Mouse (Mus musculus) adrenal gland, adult (tissue): ENCODE data around the gene A730061H03Rik.

Experiments used
- DNase-seq, 2 experiments: peaks; one replicate each; pipeline ENCODE4 v3.0.0; 2022 to 2023; ENCODE audit warnings: low spot score in 1 of 2; ENCODE audit not compliant: inconsistent age in 2 of 2

A730061H03Rik gene

DNA sequence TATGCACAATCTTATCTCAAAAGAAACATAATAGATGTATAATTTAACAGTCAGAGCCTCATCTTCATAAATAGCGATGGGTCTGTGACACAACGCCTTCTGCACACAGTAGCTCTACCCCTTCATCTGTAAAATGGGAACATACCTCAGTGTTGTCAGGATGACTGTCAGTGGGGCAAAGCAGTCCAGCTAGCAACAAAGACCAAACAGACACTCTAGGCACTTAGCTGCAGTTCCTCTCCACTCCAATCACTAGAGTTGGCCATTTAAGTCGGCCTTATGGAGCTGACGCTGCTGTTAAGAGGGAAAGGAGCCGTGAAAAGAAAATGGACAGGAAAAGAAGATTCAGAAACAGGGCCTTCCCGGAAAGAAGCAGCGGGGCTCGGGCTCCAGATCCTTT, 8.4 kb downstream of the A730061H03Rik start:
- no peak for DNase-seq

DNA sequence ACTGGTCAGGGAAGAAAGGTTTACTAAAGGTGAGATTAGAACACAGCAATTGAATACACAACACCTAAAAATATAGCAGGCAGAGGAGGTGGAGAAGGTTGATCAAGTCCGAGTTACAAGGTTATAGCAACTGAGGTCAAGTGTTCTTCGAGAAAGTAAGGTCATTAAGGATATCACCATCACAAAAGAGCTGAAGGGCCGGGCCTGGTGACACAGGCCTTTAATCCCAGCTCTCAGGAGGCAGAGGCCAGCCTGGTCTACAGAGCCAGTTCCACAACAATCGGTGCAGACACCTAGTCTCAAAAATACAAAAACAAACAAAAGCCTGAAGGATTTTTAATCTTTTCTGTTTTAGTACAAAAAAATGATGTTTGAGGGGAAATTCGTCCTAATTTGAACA, 8.9 kb downstream of the A730061H03Rik start:
- no peak for DNase-seq

DNA sequence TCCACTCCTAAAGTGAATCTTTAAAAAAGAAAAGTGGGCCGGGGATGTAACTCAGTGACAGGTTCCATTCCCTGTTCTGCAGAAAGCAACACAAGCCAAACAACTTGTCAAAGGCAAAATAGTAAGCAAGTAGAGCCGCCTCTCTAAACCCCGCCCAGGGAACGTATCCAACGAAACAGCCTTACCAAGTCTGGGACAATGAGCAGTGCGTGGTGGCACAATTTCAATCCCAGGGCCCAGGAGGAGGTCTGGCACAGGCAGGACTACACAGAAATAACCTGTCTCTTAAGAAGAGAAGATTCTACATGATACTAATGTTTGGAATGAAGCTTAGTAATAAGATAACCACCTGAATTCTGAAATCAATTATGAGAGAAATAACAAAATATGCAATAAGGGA, 10.0 kb downstream of the A730061H03Rik start:
- DNase-seq = no peak

DNA sequence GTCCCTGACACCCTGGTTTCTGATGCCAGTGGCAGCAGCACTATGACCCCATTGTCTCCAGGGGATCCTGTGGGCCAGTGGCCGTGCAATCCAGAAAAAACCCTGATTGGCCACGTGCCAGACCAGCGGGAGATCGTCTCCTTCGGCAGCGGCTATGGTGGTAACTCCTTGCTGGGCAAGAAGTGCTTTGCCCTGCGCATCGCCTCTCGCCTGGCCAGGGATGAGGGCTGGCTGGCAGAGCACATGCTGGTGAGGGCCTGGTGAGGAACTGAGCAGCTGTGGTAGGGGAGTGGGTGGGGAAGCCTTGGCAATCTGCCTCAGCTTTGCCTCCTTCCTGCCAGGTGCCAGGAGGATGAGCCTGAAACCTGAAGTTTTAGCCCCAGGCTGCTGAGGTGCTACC, 15.9 kb downstream of the A730061H03Rik start:
- DNase-seq = peak in 1 of 2 experiments; percentile 30

DNA sequence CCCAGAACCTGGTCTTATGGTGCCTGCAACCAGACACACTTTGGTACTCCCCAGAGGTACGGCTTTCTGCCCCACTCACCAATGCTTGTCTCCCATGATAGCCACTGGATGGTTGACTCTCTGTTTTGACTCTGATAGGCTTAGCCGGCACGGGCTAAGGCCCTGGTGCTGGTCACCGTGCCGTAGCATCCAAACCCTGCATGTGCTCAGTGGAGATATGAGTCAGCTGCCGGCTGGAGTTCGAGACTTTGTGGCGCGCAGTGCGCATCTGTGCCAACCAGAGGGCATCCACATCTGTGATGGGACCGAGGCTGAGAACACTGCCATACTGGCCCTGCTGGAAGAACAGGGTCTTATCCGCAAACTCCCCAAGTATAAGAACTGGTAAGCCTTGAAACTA, 17.9 kb downstream of the A730061H03Rik start:
- DNase-seq = no peak

DNA sequence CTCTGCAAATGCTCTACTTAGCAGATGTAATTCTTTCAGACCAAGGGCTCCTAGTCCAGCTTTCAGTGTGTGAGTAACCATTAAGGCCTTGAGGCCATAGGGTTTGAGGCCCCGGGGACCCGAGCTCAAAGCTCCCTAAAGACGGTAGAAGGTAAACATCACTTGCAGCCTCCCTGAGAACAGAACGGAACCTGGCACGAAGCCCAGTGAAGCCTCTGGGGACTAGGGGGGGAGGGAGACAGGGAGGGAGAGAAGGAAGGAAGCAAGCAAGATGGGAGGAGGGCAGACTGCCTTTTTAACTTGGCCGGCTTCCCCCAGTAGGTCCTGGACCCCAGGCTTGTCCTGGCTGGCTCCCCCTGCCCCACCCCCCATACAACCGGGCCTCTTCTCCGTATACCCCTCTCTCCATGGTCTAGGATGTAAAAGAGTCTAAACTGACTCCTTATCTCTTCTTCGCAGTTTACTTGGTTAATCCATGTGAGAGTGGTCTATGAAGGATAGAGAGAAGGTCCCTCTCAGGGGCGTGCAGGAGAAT, 19.4 kb downstream of the A730061H03Rik start:
- peak; percentile 79 to 93 for DNase-seq

DNA sequence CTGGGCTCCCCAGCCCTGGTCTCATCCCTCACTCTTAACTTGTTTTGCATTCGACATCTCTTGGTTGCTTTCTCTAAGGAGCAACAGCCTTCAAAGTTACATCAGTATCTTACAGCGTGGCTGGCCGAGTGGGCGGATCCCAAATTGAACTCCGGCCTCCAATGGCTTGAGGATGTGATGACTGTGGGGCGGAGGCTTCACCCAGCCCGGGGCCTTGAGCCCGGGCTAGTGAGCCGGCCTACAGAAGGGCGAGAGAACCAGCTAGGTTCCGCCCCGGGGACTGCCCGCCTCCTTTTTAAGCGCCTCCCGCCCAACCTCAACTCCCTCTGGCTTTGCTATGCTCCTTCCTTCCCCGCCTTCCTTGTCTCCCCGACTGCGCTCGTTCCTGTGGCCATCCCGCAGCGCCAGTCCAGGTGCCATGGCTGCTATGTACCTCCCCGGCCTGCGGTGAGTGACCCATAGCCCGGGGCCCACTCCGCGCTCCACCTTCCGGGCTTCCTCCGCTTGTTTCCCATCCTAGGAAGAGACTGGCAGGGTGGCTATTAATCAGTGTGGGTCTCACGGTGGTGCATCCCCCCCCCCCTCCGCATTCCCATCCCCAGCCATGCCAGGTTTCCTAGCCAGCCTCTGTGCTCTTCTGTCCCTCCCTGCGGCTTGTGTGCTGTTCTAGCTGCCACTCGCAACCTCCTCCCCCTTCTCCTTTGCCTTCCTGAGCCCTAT, 20.0 kb downstream of the A730061H03Rik start, which contains the start of gene Pck2:
Pck2 (plus strand) TSS at position 200 of the 720 bp plus-strand sequence.
- DNase-seq = peak; percentile 94 to 97

DNA sequence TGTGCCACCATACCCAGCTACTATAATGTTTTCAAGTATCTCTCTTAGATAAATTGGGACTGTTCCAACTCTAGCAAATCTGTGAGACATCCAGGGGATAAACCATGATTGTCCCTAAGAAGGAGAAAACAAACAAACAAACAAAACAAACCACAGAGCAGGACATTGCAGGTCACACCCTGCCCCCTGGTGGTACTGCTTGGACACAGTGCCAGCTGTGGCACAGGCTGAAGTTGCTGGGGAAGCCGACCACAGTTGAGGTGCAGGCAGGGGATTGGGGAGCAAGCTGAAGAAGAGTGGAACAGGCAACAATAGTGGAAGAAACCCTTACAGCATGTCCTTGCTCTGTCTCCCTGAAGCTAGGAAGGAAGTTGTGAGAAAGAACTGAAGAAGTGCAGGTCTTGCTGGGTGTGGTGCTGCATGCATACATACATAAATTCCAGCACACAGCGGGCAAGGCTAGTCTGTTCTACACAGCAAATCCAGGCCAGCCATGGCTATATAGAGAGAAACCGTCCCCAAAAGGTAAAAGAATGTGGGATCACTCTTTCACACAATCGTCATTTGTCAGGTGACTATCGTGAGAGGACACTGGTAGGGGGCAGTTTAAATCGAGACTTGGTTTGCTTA, 24.0 kb downstream of the A730061H03Rik start:
- peak in 1 of 2 experiments; percentile 73 for DNase-seq

DNA sequence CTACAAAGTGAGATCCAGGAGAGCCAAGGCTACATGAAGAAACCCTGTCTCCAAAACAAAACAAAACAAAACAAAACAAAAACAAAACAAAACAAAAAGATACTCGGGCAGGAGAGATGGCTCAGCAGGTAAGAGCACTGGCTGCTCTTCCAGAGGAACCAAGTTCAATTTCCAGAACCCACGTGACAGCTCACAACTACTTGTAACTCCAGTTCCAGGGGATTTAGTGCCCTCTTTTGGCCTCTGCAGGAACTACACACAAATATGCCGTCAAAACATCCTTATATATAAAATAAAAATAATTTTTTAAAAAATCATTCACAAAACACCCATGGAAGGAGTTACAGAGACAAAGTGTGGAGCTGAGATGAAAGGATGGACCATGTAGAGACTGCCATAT, 32.3 kb downstream of the A730061H03Rik start:
- DNase-seq = peak in 1 of 2 experiments; percentile 63

DNA sequence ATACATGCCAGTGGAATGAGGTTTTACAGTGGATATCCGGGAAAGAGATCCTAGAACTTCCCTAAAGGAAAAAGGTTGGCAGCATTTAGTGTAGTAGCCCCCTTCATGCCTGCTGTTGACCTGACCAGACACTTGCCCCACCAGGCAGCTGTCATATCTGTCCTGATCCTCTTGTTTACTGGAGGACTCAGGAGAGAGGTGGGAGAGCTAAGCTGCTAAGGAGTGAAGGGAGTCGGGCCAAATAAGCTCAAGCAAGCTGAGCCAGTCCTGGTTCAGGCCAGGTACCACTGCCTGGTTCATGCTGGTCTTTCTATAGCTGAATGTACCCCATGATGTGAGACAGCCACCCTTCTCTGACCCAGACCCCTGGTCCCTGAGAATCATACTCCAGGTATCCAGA, 33.5 kb downstream of the A730061H03Rik start:
- no peak for DNase-seq

DNA sequence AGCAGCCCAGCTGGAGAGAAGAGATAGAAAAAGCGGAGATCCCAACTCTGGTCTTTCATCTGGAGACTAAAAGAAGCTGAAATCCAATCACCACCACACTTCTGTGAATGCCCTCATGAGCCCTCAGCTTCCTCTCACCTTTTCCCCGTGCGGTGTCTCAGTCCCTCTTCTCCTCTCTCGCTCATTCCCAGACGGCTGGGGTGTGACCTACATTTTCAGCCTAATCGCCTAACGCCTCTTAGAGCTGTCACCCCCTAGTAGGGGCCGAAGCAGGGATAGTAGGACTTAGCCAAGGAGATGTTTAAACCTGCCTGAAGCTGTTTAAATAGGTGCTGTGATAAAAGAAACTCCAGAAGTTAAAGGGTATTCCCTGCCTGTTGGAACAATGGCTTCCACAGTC, 35.4 kb downstream of the A730061H03Rik start, which contains the start of gene Nrl:
Nrl (minus strand) TSS at position 197 of the 400 bp plus-strand sequence.
- no peak for DNase-seq

DNA sequence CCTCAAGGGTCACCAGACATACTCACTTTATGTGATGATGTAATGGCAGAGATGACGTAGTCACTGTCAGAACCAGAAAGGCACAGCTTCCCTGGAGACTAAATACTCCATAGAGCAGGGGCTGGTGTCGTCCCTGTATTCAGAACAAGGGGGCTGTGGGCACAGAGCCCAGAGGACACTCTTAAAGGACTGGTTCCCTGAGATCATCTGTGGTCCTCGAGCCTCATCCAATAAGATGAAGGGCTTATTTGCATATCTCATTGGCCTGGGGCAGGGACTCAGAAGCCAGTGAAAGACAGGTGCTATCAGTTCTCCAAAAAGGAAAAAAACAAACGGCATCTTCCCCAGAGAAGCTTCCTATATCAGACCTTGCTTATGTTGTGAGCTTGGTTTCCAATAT, 36.1 kb downstream of the A730061H03Rik start:
- DNase-seq = no peak

DNA sequence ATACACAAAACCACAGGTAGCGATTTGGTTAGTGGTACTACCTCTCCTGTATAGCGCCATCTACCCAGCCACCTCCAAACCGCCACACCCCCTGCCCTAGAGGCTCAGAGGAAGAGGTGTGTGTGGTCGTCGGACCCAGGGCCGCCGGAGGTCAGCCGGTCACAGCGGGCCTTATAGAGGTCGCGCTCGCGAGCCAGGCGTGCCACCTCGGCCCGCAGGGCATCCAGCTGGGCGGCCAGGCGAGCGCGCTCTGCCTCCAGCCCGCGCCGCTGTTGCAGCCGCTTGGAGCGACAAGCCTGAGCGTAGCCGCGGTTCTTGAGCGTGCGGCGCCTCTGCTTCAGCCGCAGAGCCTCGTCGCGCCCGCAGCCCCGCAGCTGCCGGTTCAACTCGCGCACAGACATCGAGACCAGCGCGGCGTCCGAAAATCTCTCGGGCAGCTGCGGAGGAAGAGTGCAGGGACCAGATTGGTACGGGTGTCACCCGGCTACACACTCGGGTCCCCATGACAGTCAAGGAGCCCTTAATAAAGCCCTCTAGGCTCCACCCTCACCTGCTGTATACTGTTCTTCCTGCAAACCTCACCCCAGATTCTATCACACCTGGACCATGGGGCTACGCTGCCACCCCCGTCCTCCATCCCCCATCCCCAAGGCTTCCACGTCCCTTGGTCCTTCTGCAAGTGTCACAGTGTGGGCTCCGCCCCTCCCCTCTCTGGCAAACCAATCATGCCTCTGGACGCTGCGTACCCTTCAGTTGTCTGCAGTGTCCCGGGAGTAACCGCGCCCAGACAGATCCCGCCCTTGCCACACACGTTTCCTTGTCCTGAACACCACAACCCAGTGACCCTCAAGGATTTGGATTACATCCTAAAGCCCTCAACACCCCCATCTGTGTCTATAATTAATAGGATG, 39.5 kb downstream of the A730061H03Rik start:
- DNase-seq = peak; percentile 22 to 62

DNA sequence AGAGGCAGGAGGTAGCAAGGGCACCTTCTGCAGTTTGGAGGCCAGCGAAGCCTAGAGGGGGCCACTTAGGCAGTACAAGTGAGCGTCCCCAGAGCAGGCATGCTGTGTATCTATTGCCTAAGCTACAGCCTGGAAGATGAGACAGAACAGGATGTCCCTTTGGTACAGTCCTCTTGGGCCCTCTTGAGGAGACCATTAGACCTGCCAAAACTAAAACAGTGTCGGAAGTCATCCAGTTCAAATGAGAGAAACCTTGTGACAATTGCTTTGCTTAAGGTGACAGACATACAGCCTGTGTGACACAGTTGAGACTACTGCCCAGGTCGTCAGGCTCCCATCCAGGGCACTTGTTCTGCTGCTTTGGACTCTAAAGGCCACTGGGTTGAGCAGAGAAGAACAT, 40.6 kb downstream of the A730061H03Rik start:
- DNase-seq = no peak

DNA sequence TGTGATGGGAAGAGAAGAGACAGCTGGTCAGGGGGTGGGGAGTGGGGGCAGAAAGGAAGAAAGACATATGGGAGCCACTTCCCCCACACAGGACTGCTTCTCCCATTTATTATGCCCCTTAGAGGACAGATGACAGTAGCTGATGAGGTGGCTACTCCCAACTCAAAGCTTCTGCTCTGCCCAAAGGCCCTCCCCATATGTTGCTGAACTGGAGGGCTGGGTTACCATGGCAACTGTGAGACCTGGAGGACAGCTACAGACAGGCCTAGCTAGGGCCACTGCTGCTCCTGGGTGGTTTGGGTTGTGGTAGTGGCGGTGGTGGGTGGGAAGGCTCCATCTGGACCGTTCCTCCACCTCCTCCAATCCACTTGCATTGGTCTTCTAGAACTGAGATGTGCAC, 41.3 kb downstream of the A730061H03Rik start:
- DNase-seq = no peak

DNA sequence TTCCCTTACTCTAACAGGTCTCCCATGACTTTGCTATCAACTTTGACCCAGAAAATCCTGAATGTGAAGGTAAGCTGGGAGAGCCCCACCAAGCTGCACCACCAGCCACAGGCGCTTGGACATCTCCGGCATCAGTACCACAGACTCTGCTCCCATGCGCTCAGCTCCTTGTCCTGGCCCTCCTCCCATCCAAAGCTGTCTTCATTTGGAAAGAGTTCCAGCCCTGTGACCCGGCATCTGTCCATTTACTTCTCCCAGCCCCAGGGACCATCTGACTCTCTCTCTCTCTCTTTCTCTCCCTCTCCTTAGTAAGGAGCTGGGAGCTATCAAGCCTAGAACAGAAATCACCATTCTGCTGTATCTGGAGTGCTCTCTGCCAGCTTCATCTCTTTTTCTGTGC, 44.4 kb downstream of the A730061H03Rik start:
- DNase-seq = no peak

DNA sequence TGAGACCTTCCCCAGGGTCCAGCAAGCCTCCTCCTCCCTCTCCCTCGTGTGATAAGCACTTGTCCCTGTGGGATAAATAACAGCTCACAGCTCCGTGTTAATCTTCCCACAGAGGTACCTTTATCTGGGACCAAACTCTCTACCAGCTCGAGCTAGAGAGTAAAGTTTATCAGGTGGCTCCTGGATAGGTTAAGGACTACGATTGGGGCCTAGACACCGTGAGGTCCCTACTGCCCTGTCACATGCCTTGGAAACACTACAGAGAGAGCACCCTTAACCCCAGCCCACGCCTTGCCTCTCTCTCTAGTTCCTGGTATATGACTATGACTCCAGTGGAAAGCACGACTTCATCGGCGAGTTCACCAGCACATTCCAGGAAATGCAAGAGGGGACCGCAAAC, 46.3 kb downstream of the A730061H03Rik start:
- no peak for DNase-seq

DNA sequence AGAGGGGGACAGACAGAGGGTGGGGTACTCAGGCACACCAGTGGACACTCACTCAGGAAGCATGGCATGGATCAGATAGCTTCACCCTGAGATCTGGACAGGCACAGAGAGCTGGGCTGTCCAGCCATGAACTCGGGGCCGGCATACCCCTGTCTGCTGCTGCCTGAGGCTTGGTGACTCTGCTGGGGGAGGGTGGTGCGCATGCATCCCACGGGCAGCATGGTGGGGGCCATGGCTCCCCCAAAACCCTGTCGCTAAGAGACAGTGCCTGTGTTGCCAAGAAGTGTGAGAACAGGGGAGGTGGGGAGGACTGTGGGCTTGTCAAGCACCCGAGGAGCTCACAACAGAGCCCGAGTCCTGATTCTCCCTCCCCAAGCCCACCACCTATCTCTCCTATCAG, 49.2 kb downstream of the A730061H03Rik start:
- no peak for DNase-seq

DNA sequence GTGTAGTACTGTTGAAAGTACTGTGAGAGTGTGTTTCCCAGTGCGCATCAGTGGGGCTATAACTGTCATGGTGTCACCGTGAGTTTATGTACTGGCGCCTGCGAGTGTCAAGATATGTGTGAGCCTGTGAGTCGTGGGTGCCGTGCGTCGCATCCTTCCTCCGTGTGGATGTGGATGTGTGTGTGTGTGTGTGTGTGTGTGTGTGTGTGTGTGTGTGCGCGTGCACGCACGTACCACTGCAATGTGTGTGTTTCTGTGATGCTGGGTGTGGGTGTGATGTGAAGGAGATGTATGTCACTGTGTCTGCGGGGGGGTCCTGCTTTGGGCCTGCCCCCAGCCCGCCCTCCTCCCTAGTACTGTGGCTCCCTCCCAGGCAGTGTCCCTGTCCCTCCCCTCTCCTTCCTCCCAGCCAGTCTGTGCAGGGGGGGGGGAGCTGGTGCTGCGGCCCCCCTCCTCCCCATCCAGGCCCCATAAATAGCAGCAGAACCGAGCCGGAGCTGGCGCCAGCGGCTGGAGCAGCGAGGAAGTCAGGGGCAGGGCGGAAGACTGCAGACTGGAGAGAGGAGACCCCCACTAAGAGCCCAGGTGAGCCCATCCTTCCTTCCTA, 50.0 kb downstream of the A730061H03Rik start, which contains the start of gene Cpne6:
Cpne6 (plus strand) TSS at position 321 of the 607 bp plus-strand sequence.
- DNase-seq = no peak
